Mouse (Mus musculus): Measurements from ENCODE around the gene Ankrd44. TPM values are rescaled to one million over a fixed set of nuclear protein-coding genes. Genes with fewer than 3 reads are reported as not detected.

The Ankrd44 gene
- polyA plus RNA-seq, 1 experiment from 2014 or later, result 7.8 TPM

- Histone ChIP-seq H3K4me1 (no peaks in the 10 kb centered on the region), H3K27me3 (ENCODE audit: low read depth, poor library complexity, severe bottlenecking) (no peaks in the 10 kb centered on the region), H3K4me3 (no peak overlapping the region), H3K9me3 (replicated peaks) (no peaks in the 10 kb centered on the region), H3K27ac (replicated peaks) (no peak overlapping the region), H3K36me3 (no peaks in the 10 kb centered on the region)
- 87% methylated on average over 5 of the region's 5 CpGs for WGBS
- no peak for DNase-seq (ENCODE audit: low spot score)
Observed at GRCm38 (mm10) chr1:54829681-54830213, 96.4 kb downstream of the Ankrd44 start.

GRCm38 (mm10) chr1:54827827-54828226 lies 98.4 kb downstream of the Ankrd44 start:
- Histone ChIP-seq H3K4me3 (no peak overlapping the region), H3K27ac (replicated peaks) (no peak overlapping the region), H3K4me1 (no peaks in the 10 kb centered on the region), H3K9me3 (replicated peaks) (no peaks in the 10 kb centered on the region), H3K27me3 (ENCODE audit: low read depth, poor library complexity, severe bottlenecking) (no peaks in the 10 kb centered on the region), H3K36me3 (no peaks in the 10 kb centered on the region)
- whole genome bisulfite sequencing, result 85% methylated on average over 8 of the region's 8 CpGs
- DNase-seq (ENCODE audit: low spot score), result no peak

GRCm38 (mm10) chr1:54827351-54827750 lies 98.8 kb downstream of the Ankrd44 start:
- WGBS, result 66% methylated on average over 3 of the region's 3 CpGs
- Histone ChIP-seq H3K4me1 (no peaks in the 10 kb centered on the region), H3K4me3 (no peak overlapping the region), H3K36me3 (no peaks in the 10 kb centered on the region), H3K9me3 (replicated peaks) (no peaks in the 10 kb centered on the region), H3K27me3 (ENCODE audit: low read depth, poor library complexity, severe bottlenecking) (no peaks in the 10 kb centered on the region), H3K27ac (replicated peaks) (no peak overlapping the region)
- DNase-seq (ENCODE audit: low spot score), result no peak

- Histone ChIP-seq H3K36me3 (no peaks in the 10 kb centered on the region), H3K27me3 (ENCODE audit: low read depth, poor library complexity, severe bottlenecking) (no peaks in the 10 kb centered on the region), H3K9me3 (replicated peaks) (no peaks in the 10 kb centered on the region), H3K4me3 (no peak overlapping the region), H3K27ac (replicated peaks) (no peak overlapping the region), H3K4me1 (no peaks in the 10 kb centered on the region)
- no peak for DNase-seq (ENCODE audit: low spot score)
- WGBS, result 83% methylated on average over 4 of the region's 4 CpGs
Observed at GRCm38 (mm10) chr1:54826426-54826986, 99.7 kb downstream of the Ankrd44 start.

- no peak for DNase-seq (ENCODE audit: low spot score)
- 81% methylated on average over 6 of the region's 6 CpGs for WGBS
- H3K9me3 ChIP-seq (replicated peaks), result no peaks in the 10 kb centered on the region
- no peaks in the 10 kb centered on the region for H3K36me3 ChIP-seq
- no peaks in the 10 kb centered on the region for H3K27me3 ChIP-seq (ENCODE audit: low read depth, poor library complexity, severe bottlenecking)
- H3K4me1 ChIP-seq, result no peaks in the 10 kb centered on the region
- H3K4me3 ChIP-seq, result no peak overlapping the region
- no peak overlapping the region for H3K27ac ChIP-seq (replicated peaks)
Observed at GRCm38 (mm10) chr1:54825718-54826425, 100.3 kb downstream of the Ankrd44 start.

GRCm38 (mm10) chr1:54824106-54824808 lies 101.9 kb downstream of the Ankrd44 start:
- Histone ChIP-seq H3K4me3 (no peak overlapping the region), H3K27ac (replicated peaks) (no peak overlapping the region), H3K36me3 (no peaks in the 10 kb centered on the region), H3K4me1 (no peaks in the 10 kb centered on the region), H3K9me3 (replicated peaks) (no peaks in the 10 kb centered on the region), H3K27me3 (ENCODE audit: low read depth, poor library complexity, severe bottlenecking) (no peaks in the 10 kb centered on the region)
- DNase-seq (ENCODE audit: low spot score), result no peak
- WGBS, result 85% methylated on average over 14 of the region's 14 CpGs

GRCm38 (mm10) chr1:54821797-54822196 lies 104.4 kb downstream of the Ankrd44 start:
- Histone ChIP-seq H3K4me1 (no peaks in the 10 kb centered on the region), H3K27me3 (ENCODE audit: low read depth, poor library complexity, severe bottlenecking) (no peaks in the 10 kb centered on the region), H3K9me3 (replicated peaks) (no peaks in the 10 kb centered on the region), H3K36me3 (no peaks in the 10 kb centered on the region), H3K27ac (replicated peaks) (no peak overlapping the region), H3K4me3 (no peak overlapping the region)
- 89% methylated on average over 1 of the region's 1 CpGs for WGBS
- DNase-seq (ENCODE audit: low spot score), result no peak

- H3K4me3 ChIP-seq, result no peak overlapping the region
- no peaks in the 10 kb centered on the region for H3K27me3 ChIP-seq (ENCODE audit: low read depth, poor library complexity, severe bottlenecking)
- H3K36me3 ChIP-seq, result no peaks in the 10 kb centered on the region
- no peak overlapping the region for H3K27ac ChIP-seq (replicated peaks)
- DNase-seq (ENCODE audit: low spot score), result no peak
- H3K9me3 ChIP-seq (replicated peaks), result no peaks in the 10 kb centered on the region
- 0 out of 2 replicates have a peak, but pooled peaks cover 3% of the 10 kb centered on the region for H3K4me1 ChIP-seq
- 79% methylated on average over 9 of the region's 9 CpGs for WGBS
Observed at GRCm38 (mm10) chr1:54815206-54815855, 110.9 kb downstream of the Ankrd44 start.

- Histone ChIP-seq H3K4me1 (no peaks in the 10 kb centered on the region), H3K9me3 (replicated peaks) (no peaks in the 10 kb centered on the region), H3K36me3 (no peaks in the 10 kb centered on the region), H3K27me3 (ENCODE audit: low read depth, poor library complexity, severe bottlenecking) (no peaks in the 10 kb centered on the region), H3K4me3 (no peak overlapping the region), H3K27ac (replicated peaks) (no peak overlapping the region)
- WGBS, result 90% methylated on average over 10 of the region's 10 CpGs
- DNase-seq (ENCODE audit: low spot score), result no peak
Observed at GRCm38 (mm10) chr1:54809811-54810549, 116.2 kb downstream of the Ankrd44 start.

GRCm38 (mm10) chr1:54809098-54809490 lies 117.1 kb downstream of the Ankrd44 start:
- no peaks in the 10 kb centered on the region for H3K27me3 ChIP-seq (ENCODE audit: low read depth, poor library complexity, severe bottlenecking)
- H3K36me3 ChIP-seq, result no peaks in the 10 kb centered on the region
- H3K27ac ChIP-seq (replicated peaks), result no peak overlapping the region
- 95% methylated on average over 13 of the region's 13 CpGs for WGBS
- no peak for DNase-seq (ENCODE audit: low spot score)
- H3K4me3 ChIP-seq, result no peak overlapping the region
- H3K4me1 ChIP-seq, result no peaks in the 10 kb centered on the region
- H3K9me3 ChIP-seq (replicated peaks), result no peaks in the 10 kb centered on the region

- Histone ChIP-seq H3K9me3 (replicated peaks) (no peaks in the 10 kb centered on the region), H3K36me3 (no peaks in the 10 kb centered on the region), H3K27me3 (ENCODE audit: low read depth, poor library complexity, severe bottlenecking) (no peaks in the 10 kb centered on the region), H3K4me3 (no peak overlapping the region), H3K4me1 (no peaks in the 10 kb centered on the region), H3K27ac (replicated peaks) (no peak overlapping the region)
- no peak for DNase-seq (ENCODE audit: low spot score)
- 66% methylated on average over 4 of the region's 4 CpGs for WGBS
Observed at GRCm38 (mm10) chr1:54808401-54809097, 117.6 kb downstream of the Ankrd44 start.

GRCm38 (mm10) chr1:54807832-54808231 lies 118.4 kb downstream of the Ankrd44 start:
- Histone ChIP-seq H3K9me3 (replicated peaks) (no peaks in the 10 kb centered on the region), H3K4me1 (no peaks in the 10 kb centered on the region)
- no peak for DNase-seq (ENCODE audit: low spot score)

More at GRCm38 (mm10) chr1:54807832-54808231, 118.4 kb downstream of the Ankrd44 start:
- Histone ChIP-seq H3K27me3 (ENCODE audit: low read depth, poor library complexity, severe bottlenecking) (no peaks in the 10 kb centered on the region), H3K27ac (replicated peaks) (no peak overlapping the region), H3K4me3 (no peak overlapping the region), H3K36me3 (no peaks in the 10 kb centered on the region)
- 90% methylated on average over 3 of the region's 3 CpGs for WGBS
